Mouse (Mus musculus) liver, embryonic 12.5 days (tissue): ENCODE results near the gene Sult5a1. TPM values are rescaled to one million over a fixed set of nuclear protein-coding genes. Genes with fewer than 3 reads are reported as not detected.

ENCODE experiments used
- ATAC-seq: fragments of 200-750 bp; cut with Nextera tagmentation; 2 replicates; pipeline ENCODE4 v1.8.0; 2017; ENCODE audit warnings: moderate number of reproducible peaks, mild to moderate bottlenecking, moderate library complexity
- H3K27ac ChIP-seq: fragments of 300-500 bp; sonication (generic); 2 replicates; pipeline ENCODE4 v1.5.1; 2016; ENCODE audit warnings: mild to moderate bottlenecking
- H3K27me3 ChIP-seq: fragments of 300-500 bp; sonication (generic); replicated peaks from 2 replicates; pipeline ENCODE4 v1.6.1; 2016; ENCODE audit warnings: mild to moderate bottlenecking, moderate library complexity
- H3K36me3 ChIP-seq: fragments of 300-500 bp; sonication (generic); 2 replicates; pipeline ENCODE4 v1.6.1; 2016; ENCODE audit warnings: mild to moderate bottlenecking, moderate library complexity
- H3K4me1 ChIP-seq: fragments of 300-500 bp; sonication (generic); 2 replicates; pipeline ENCODE4 v1.6.1; 2016
- H3K4me2 ChIP-seq: fragments of 300-500 bp; sonication (generic); 2 replicates; pipeline ENCODE4 v1.6.1; 2016; ENCODE audit warnings: mild to moderate bottlenecking, moderate library complexity
- H3K4me3 ChIP-seq: fragments of 300-500 bp; sonication (generic); 2 replicates; pipeline ENCODE4 v1.5.1; 2016; ENCODE audit warnings: mild to moderate bottlenecking, moderate library complexity
- H3K9ac ChIP-seq: fragments of 300-500 bp; sonication (generic); 2 replicates; pipeline ENCODE4 v1.6.1; 2016; ENCODE audit warnings: mild to moderate bottlenecking, moderate library complexity
- H3K9me3 ChIP-seq: fragments of 300-500 bp; sonication (generic); replicated peaks from 2 replicates; pipeline ENCODE4 v1.6.1; 2016; ENCODE audit warnings: mild to moderate bottlenecking, moderate library complexity
- WGBS: fragments of 180-500 bp; shearing (Covaris S2); methylation state at CpG from one replicate; pipeline ENCODE4 v1.1.7; 2016; ENCODE audit not compliant: insufficient replicate concordance; 5-methylcytosine and 5-hydroxymethylcytosine counted together
- microRNA-seq: library from miRNA; unstranded; fragments of <30 nt; microRNA quantifications from one replicate; pipeline ENCODE4, GENCODE M21; 2017
- polyA plus RNA-seq: library from polyadenylated mRNA; unstranded; fragments of >200 nt; fragmentation: Nextera tagmentation; extraction: Ambion mirVana; gene quantifications from 2 replicates; pipeline ENCODE4 v1.2.1, GENCODE M21; 2016

Sult5a1 gene
- polyA plus RNA-seq, 1 experiment from 2014 or later: 1.7 TPM

GRCm38 (mm10) chr8:123097786-123098584 is 60.1 kb downstream of the Sult5a1 start:
- Histone ChIP-seq H3K27ac (no peak overlapping the region), H3K27me3 (no peaks in the 10 kb centered on the region), H3K9me3 (no peaks in the 10 kb centered on the region), H3K4me1 (peaks cover 4% of the 10 kb centered on the region), H3K4me3 (no peak overlapping the region), H3K36me3 (peaks cover 49% of the 10 kb centered on the region), H3K9ac (no peak overlapping the region), H3K4me2 (no peak overlapping the region)
- 78% methylated on average over 12 of the region's 12 CpGs for WGBS
- ATAC-seq: no peak

- 87% methylated on average over 11 of the region's 11 CpGs for WGBS
- H3K27me3 ChIP-seq: no peaks in the 10 kb centered on the region
Observed at GRCm38 (mm10) chr8:123097216-123097615, 60.9 kb downstream of the Sult5a1 start.

More at GRCm38 (mm10) chr8:123097216-123097615, 60.9 kb downstream of the Sult5a1 start:
- Histone ChIP-seq H3K36me3 (peaks cover 47% of the 10 kb centered on the region), H3K27ac (no peak overlapping the region), H3K9ac (no peak overlapping the region), H3K4me1 (peaks cover 4% of the 10 kb centered on the region), H3K9me3 (no peaks in the 10 kb centered on the region), H3K4me3 (no peak overlapping the region), H3K4me2 (no peak overlapping the region)
- ATAC-seq: no peak

Small RNA genes within 50 kb of the gene (microRNA-seq; reads per million reads assigned to microRNA genes)
- gene Mir7079 (1.4 reads per million), gene Mir7080 (not detected)

Other genes starting within 250 kb of the Sult5a1 start
- 43.9 and 44.0 TPM in 2 replicates for gene Ankrd11, start 116.0 kb downstream of the Sult5a1 start, polyA plus RNA-seq
- 40.0 TPM in 2 replicates for gene Spg7, start 95.4 kb downstream of the Sult5a1 start, polyA plus RNA-seq
- 1,452 and 1,476 TPM in 2 replicates for gene Rpl13, start 56.0 kb downstream of the Sult5a1 start, polyA plus RNA-seq
- 2.8 and 2.9 TPM in 2 replicates for gene Cpne7, start 40.9 kb downstream of the Sult5a1 start, polyA plus RNA-seq
- 0.20 and 0.33 TPM in 2 replicates for gene Dpep1, start 27.9 kb upstream of the Sult5a1 start, polyA plus RNA-seq
- 80.1 and 80.8 TPM in 2 replicates for gene Chmp1a, start 54.4 kb upstream of the Sult5a1 start, polyA plus RNA-seq
- 0.44 and 1.4 TPM in 2 replicates for gene Spata33, start 54.5 kb upstream of the Sult5a1 start, polyA plus RNA-seq
- 14.7 and 16.2 TPM in 2 replicates for gene Cdk10, start 66.5 kb upstream of the Sult5a1 start, polyA plus RNA-seq
- 1.4 and 1.8 TPM in 2 replicates for gene Spata2l, start 77.9 kb upstream of the Sult5a1 start, polyA plus RNA-seq
- gene Zfp276, start 95.9 kb upstream of the Sult5a1 start, polyA plus RNA-seq: 11.3 and 11.8 TPM in 2 replicates
- gene Vps9d1, start 96.0 kb upstream of the Sult5a1 start, polyA plus RNA-seq: 5.8 and 7.6 TPM in 2 replicates
- 27.4 and 32.2 TPM in 2 replicates for gene Fanca, start 160.3 kb upstream of the Sult5a1 start, polyA plus RNA-seq
- gene Spire2, start 174.4 kb upstream of the Sult5a1 start, polyA plus RNA-seq: 4.6 TPM in 2 replicates
- 79.2 and 94.3 TPM in 2 replicates for gene Tcf25, start 215.4 kb upstream of the Sult5a1 start, polyA plus RNA-seq
- not detected in 2 replicates for gene Mc1r, start 248.8 kb upstream of the Sult5a1 start, polyA plus RNA-seq